Mouse (Mus musculus) olfactory bulb, adult 2 months (tissue): ENCODE data around the gene Sema4d.

Experiments
- CTCF ChIP-seq: fragments of 200-500 bp; IDR thresholded peaks from 2 replicates; pipeline ENCODE4 v1.5.1; 2012; ENCODE audit warnings: low read depth, mild to moderate bottlenecking, low read length, moderate library complexity; ENCODE audit not compliant: insufficient read depth
- POLR2A ChIP-seq: fragments of 200-500 bp; IDR thresholded peaks from 2 replicates; pipeline ENCODE4 v1.6.1; 2012; ENCODE audit warnings: mild to moderate bottlenecking, low read depth, low read length, moderate library complexity; ENCODE audit not compliant: insufficient read depth

- TF ChIP-seq CTCF (no peak), POLR2A (no peak)
Measured at GRCm38 (mm10) chr13:51719256-51719655, 74.3 kb downstream of the Sema4d start.
